Mouse (Mus musculus) layer of hippocampus, adult 2 months (tissue): ENCODE measurements around the gene Lrfn2. TPM values are rescaled to one million over a fixed set of nuclear protein-coding genes. Genes with fewer than 3 reads are reported as not detected.

Experiments
- DNase-seq, 2 experiments: peaks; one replicate each; pipeline ENCODE4 v3.0.0; 2022; ENCODE audit warnings: low spot score in 2 of 2
- H3K27ac ChIP-seq: fragments of 200-600 bp; 2 replicates; pipeline ENCODE4 v1.8.1; 2022
- H3K4me3 ChIP-seq: fragments of 200-600 bp; 2 replicates; pipeline ENCODE4 v1.8.1; 2022; ENCODE audit warnings: mild to moderate bottlenecking
- CTCF ChIP-seq: fragments of 200-600 bp; conservative IDR thresholded peaks from 2 replicates; pipeline ENCODE4 v1.8.1; 2022; ENCODE audit warnings: antibody characterized with exemption, mild to moderate bottlenecking, moderate library complexity
- total RNA-seq, 2 experiments: library from RNA; stranded (reverse); gene quantifications; 2 replicates each; pipeline ENCODE4 v1.2.3; 2021

Gene Lrfn2
- total RNA-seq, 2 experiments from 2014 or later, result 40.3 to 42.2 TPM

GRCm38 (mm10) chr17:48936445-48937141 is 4.4 kb downstream of the Lrfn2 start:
- DNase-seq, result peak in 1 of 2 experiments; percentile 26

GRCm38 (mm10) chr17:48938711-48939220 is 6.6 kb downstream of the Lrfn2 start:
- H3K4me3 ChIP-seq, result no peak overlapping the region
- no peak for DNase-seq
- no peak overlapping the region for H3K27ac ChIP-seq
- TF ChIP-seq CTCF, result no peak

More at GRCm38 (mm10) chr17:48936445-48937141, 4.4 kb downstream of the Lrfn2 start:
- no peak overlapping the region for H3K27ac ChIP-seq
- TF ChIP-seq CTCF, result peak; percentile 69
- no peak overlapping the region; the same call in 1 of the 2 replicates for H3K4me3 ChIP-seq

DNA sequence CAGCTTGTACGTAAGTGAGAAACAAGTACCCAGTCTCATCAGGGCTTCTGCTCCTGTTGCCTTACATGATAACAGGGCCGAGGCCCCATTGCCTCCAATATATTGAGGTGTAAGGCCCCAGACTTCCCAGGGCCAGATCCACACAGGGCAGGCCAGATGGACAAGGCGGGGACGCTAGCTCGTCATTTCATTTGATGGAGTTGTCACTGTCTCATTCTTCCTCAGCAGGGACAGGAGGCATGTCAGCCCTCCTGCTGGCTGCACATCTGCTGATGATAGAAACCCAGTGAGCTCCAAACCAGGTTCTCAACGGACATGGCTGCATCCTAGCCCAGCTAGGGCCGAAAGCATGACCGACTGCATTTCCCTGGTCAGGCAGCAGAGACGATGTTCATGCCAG is 14.1 kb downstream of the Lrfn2 start:
- no peak for DNase-seq
- no peak for TF ChIP-seq CTCF
- Histone ChIP-seq H3K4me3 (no peak overlapping the region), H3K27ac (no peak overlapping the region)

GRCm38 (mm10) chr17:48946765-48947164 is 14.6 kb downstream of the Lrfn2 start:
- H3K27ac ChIP-seq, result no peak overlapping the region
- H3K4me3 ChIP-seq, result no peak overlapping the region
- TF ChIP-seq CTCF, result no peak
- DNase-seq, result no peak

GRCm38 (mm10) chr17:48951250-48951649 is 19.1 kb downstream of the Lrfn2 start:
- no peak for TF ChIP-seq CTCF
- Histone ChIP-seq H3K27ac (no peak overlapping the region), H3K4me3 (no peak overlapping the region)
- DNase-seq, result no peak

DNA sequence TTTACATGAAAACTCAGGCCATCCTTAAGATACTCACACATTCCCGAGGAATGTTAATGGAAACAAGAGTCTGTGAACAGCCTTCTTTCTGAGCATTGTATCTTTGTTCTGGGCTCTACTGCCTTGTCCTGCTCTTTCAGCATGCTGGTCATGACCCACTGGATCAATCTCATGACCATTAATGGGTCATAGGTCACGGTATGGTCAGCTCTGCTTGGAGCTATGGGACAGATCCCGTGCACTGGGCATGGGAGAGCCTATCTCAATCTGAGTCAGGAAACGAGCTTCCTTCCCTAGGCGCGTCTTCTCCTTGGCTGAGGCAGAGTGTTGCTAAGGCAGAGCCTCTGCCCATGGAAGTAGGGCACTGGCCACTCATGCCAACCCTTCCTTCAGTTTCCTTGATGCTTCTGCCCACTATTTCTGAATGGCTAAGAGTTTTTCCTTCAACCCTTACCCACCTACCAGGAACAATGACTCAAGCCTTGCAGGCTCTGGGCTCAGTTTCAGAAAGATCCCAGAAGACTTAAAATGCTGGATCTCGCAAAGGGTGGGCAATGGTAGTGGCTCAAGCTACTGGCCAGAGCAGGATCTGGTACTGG is 24.0 kb downstream of the Lrfn2 start:
- Histone ChIP-seq H3K27ac (no peak overlapping the region), H3K4me3 (no peak overlapping the region)
- TF ChIP-seq CTCF, result no peak
- no peak for DNase-seq

DNA sequence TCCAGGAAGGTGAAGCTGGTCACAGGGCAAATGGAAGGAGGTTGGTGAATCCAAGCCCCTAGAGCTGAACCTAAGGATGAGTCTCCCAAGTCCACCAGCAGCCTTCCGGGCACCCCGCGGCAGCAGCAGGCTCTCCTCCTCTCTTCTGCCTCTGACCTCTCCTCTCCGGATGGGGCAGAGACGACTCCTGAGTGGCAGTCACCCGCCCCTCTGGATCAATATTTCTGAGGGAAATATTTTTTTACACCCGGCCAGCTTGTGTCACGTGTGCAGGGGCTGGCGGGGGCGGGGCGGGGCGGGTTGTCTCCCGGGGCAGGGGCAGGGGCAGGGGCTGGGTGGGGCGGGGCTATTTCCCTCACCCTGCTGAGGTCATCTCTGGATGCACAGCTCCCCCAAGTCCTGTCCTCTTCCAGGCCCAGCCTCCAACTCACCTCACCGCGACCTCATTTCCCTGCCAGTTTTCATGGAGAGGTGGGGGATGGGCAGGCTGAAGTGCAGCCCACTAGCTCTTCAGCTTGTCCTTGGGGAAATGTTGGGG is 28.1 kb downstream of the Lrfn2 start:
- no peak for DNase-seq
- no peak for TF ChIP-seq CTCF
- Histone ChIP-seq H3K4me3 (no peak overlapping the region; the same call in 1 of the 2 replicates), H3K27ac (no peak overlapping the region)

DNA sequence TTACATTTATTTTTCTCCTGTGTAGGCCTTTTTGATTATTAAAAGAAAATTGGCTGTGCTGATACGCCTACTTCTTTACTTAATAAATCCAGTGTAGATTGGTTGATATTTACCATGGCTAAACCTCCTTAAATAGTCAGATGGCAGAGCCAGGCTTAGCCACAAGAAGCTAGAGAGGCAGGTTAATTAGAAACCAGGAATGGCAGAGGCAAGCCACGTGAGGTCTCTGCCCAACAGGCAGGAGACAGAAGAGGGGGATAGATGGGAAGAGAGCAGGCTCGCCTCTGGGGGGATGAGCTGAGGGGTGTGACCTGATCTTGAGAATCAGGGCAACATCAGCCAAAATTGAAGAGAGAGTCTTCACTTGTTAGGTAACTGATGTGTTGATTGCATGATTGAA is 30.5 kb downstream of the Lrfn2 start:
- DNase-seq, result no peak
- Histone ChIP-seq H3K4me3 (no peak overlapping the region), H3K27ac (no peak overlapping the region; the same call in 1 of the 2 replicates)
- TF ChIP-seq CTCF, result no peak

GRCm38 (mm10) chr17:48963740-48964139 is 31.6 kb downstream of the Lrfn2 start:
- Histone ChIP-seq H3K4me3 (no peak overlapping the region), H3K27ac (no peak overlapping the region)
- no peak for TF ChIP-seq CTCF
- no peak for DNase-seq

GRCm38 (mm10) chr17:48968304-48968703 is 36.1 kb downstream of the Lrfn2 start:
- no peak for TF ChIP-seq CTCF
- DNase-seq, result no peak
- Histone ChIP-seq H3K4me3 (no peak overlapping the region), H3K27ac (peak overlapping the region; percentile 41; the same call in 1 of the 2 replicates)

GRCm38 (mm10) chr17:48971296-48971695 is 39.1 kb downstream of the Lrfn2 start:
- Histone ChIP-seq H3K4me3 (no peak overlapping the region), H3K27ac (no peak overlapping the region)
- no peak for TF ChIP-seq CTCF
- no peak for DNase-seq

DNA sequence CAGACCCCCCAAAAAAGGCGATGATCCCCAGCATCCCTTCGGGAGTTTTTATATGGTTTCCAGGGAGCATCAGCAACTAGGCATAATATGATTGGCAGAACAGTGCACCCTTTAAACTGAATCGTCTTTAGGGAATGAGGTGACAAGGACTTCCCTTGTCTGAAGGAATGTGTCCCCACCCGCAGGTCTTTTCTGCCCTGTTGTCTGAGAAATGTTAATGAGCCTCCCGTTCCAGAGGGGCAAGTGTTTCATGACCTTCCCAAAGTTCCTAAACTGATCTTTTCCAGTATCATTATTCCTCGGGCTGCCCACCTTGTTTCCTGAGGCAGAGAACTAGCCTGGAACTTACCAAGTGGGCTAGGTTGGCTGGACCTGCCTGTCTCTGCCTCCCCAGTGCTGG is 40.7 kb downstream of the Lrfn2 start:
- H3K4me3 ChIP-seq, result no peak overlapping the region
- no peak for TF ChIP-seq CTCF
- no peak for DNase-seq
- H3K27ac ChIP-seq, result no peak overlapping the region

GRCm38 (mm10) chr17:48973394-48973793 is 41.2 kb downstream of the Lrfn2 start:
- H3K27ac ChIP-seq, result no peak overlapping the region
- no peak overlapping the region for H3K4me3 ChIP-seq
- no peak for TF ChIP-seq CTCF
- no peak for DNase-seq
